Mouse (Mus musculus) limb, embryonic 14.5 days (tissue): Measurements from ENCODE around the gene Fchsd2. TPM values are rescaled to one million over a fixed set of nuclear protein-coding genes. Genes with fewer than 3 reads are reported as not detected.
A peak's percentile ranks its signal among the peaks of the same experiment; 100 is the strongest.

Source experiments
- ATAC-seq: fragments of 200-750 bp; cut with Nextera tagmentation; 2 replicates; pipeline ENCODE4 v1.8.0; 2017; ENCODE audit warnings: low read depth, moderate number of reproducible peaks, moderate TSS enrichment; ENCODE audit not compliant: low FRiP score
- DNase-seq: peaks from one replicate; pipeline ENCODE4 v3.0.0-alpha.2; 2015; ENCODE audit warnings: low spot score
- H3K27ac ChIP-seq: fragments of 300-500 bp; sonication (generic); replicated peaks from 2 replicates; pipeline ENCODE4 v1.5.1; 2014; ENCODE audit warnings: low read depth, mild to moderate bottlenecking, low read length, moderate library complexity, mixed read lengths
- H3K27me3 ChIP-seq: fragments of 300-500 bp; sonication (generic); 2 replicates; pipeline ENCODE4 v1.6.1; 2014; ENCODE audit warnings: low read length, mixed read lengths; ENCODE audit not compliant: control insufficient read depth, insufficient read depth
- H3K36me3 ChIP-seq: fragments of 300-500 bp; sonication (generic); 2 replicates; pipeline ENCODE4 v1.6.1; 2014; ENCODE audit warnings: mild to moderate bottlenecking, low read length, moderate library complexity, mixed read lengths; ENCODE audit not compliant: control insufficient read depth, insufficient read depth
- H3K4me1 ChIP-seq: fragments of 300-500 bp; sonication (generic); 2 replicates; pipeline ENCODE4 v1.6.1; 2014; ENCODE audit warnings: antibody characterized with exemption, low read length, mixed read lengths; ENCODE audit not compliant: control insufficient read depth, insufficient read depth
- H3K4me2 ChIP-seq: fragments of 300-500 bp; sonication (generic); replicated peaks from 2 replicates; pipeline ENCODE4 v1.6.1; 2014; ENCODE audit warnings: low read depth, mild to moderate bottlenecking, low read length, moderate library complexity; ENCODE audit not compliant: severe bottlenecking
- H3K4me3 ChIP-seq: fragments of 300-500 bp; sonication (generic); replicated peaks from 2 replicates; pipeline ENCODE4 v1.5.1; 2014; ENCODE audit warnings: low read length
- H3K9ac ChIP-seq: fragments of 300-500 bp; sonication (generic); 2 replicates; pipeline ENCODE4 v1.6.1; 2014; ENCODE audit warnings: mild to moderate bottlenecking, low read depth, low read length, moderate library complexity; ENCODE audit not compliant: severe bottlenecking
- H3K9me3 ChIP-seq: fragments of 300-500 bp; sonication (generic); 2 replicates; pipeline ENCODE4 v1.6.1; 2016; ENCODE audit warnings: low read length; ENCODE audit not compliant: control insufficient read depth
- POLR2A ChIP-seq: fragments of 200-500 bp; IDR thresholded peaks from 2 replicates; pipeline ENCODE4 v1.8.0; 2012; ENCODE audit warnings: inconsistent platforms, mild to moderate bottlenecking, moderate library complexity, borderline replicate concordance; ENCODE audit not compliant: insufficient read depth, insufficient read length; ENCODE audit errors: extremely low read depth
- WGBS: fragments of 180-500 bp; shearing (Covaris S2); extraction: QIAGEN DNeasy Blood & Tissue Kit; methylation state at CpG from one replicate; pipeline ENCODE4 v1.1.7; 2014; 5-methylcytosine and 5-hydroxymethylcytosine counted together
- polyA plus RNA-seq, 2 experiments: library from polyadenylated mRNA; depleted of rRNA in 1 of 2; stranded (reverse) in 1 of 2; unstranded in 1 of 2; fragments of >200 nt; fragmentation: Nextera tagmentation in 1 of 2; extraction: Ambion mirVana in 1 of 2; gene quantifications; 2 replicates each; pipeline versions ENCODE4 v1.2.1 to v1.2.3; 2012 to 2014

Fchsd2 gene
- polyA plus RNA-seq, 2 experiments: 19.9 to 21.9 TPM

DNA sequence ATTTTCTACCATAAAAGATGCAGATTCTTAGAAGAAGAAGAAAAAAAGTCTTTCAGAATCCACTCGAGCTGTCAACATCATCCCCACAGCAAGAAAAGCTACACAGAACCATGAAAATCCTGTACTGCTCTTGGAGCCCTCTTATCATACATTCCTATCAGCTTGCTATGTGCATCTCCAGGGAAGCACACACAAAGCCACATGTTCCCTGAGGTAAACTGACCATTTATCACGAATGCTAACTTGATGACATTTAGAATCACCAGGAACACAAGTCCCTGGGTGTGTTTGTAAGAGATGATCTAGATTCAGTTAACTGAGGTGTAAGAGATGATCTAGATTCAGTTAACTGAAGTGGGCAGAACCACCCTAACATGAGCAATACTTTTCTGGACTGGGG lies 214.2 kb downstream of the Fchsd2 start:
- Histone ChIP-seq H3K9me3 (no peaks in the 10 kb centered on the region), H3K36me3 (no peaks in the 10 kb centered on the region), H3K4me1 (peaks cover 8% of the 10 kb centered on the region), H3K9ac (no peak overlapping the region), H3K4me3 (no peak overlapping the region), H3K27ac (no peak overlapping the region), H3K27me3 (no peaks in the 10 kb centered on the region), H3K4me2 (no peak overlapping the region)
- ATAC-seq: no peak
- DNase-seq: no peak
- WGBS: 40% methylated on average over 2 of the region's 2 CpGs
- no peak for TF ChIP-seq POLR2A

DNA sequence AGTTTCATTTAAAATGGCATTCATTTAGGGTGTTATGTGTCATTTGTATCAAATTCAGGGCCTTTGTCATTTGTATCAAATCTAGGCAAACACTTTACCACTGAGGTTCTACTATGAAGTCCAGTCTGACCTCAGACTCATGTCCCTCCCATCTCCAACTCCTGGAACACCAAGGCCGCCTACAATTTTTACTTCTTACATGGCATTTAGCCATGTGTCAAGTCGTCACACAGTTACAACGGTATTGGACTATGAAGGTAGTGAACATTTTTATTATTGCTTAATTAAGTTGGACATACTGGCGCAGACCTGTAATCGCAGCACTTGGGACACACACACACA lies 217.3 kb downstream of the Fchsd2 start:
- Histone ChIP-seq H3K27ac (peak overlapping the region; percentile 84; the same call in 1 of the 2 replicates), H3K9me3 (no peaks in the 10 kb centered on the region), H3K27me3 (no peaks in the 10 kb centered on the region), H3K36me3 (no peaks in the 10 kb centered on the region), H3K4me2 (peak overlapping the region; percentile 54), H3K4me1 (peaks cover 4% of the 10 kb centered on the region; the same call in 1 of the 2 replicates), H3K9ac (peak overlapping the region; percentile 64; the same call in 1 of the 2 replicates), H3K4me3 (peak overlapping the region; percentile 52)
- DNase-seq (no peak), ATAC-seq (no peak; the same call in 1 of the 2 replicates)
- no peak for TF ChIP-seq POLR2A
- WGBS: 24% methylated on average over 5 of the region's 5 CpGs

DNA sequence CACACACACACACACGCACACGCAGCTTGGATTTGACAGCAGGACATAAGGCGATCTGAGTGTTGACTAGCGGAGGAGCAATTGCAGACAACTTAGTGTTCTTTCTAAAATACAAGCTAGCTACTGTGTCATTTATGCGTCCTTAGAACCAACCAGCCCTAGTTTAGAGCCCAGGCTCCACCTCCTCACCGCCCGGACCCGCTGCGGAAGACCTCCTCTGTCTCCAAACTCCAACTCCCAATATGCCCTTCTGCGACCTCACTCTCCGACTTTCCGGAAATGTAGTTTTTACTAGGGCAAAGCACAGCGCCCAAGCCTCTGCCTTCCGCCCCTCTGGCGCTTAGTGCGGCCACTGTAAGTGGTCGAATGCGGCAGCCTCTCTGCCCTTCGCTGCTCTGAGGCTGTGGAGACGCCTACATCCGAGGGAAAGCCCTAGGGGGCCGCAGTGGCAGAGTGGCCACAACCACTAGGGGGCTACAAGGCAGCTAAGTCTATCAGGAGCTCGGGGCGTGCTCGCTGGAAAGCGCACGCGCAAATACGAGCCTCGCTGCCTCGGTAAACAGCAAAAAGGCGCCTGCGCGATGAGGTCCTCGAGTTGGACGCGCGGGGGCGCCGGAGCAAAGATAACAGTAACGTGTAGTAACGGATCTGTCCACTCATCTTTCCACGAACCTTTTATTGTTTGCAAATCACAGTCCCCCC lies 217.8 kb downstream of the Fchsd2 start:
- H3K36me3 ChIP-seq: no peaks in the 10 kb centered on the region
- 1% methylated on average over 43 of the region's 43 CpGs for WGBS
- H3K9me3 ChIP-seq: no peaks in the 10 kb centered on the region

DNA sequence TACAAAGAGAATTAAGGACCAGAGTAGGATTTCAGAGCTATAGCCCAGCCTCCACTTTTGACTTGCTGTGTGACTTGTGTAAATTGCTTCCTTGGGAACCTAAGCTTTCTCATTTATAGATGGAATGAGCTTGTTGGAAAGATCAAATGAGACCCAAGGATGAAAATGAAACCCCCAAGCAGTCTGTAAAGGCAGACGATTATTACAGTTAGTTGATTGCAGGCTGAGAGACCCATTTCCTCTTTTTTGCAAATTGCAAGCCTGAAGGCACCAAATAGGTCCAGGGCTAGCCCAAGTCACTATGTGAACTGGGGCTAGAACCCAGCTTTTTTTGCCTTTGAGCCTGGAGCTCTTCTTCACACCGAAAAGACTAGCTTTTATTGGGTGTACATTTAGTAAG lies 218.4 kb downstream of the Fchsd2 start:
- H3K4me1 ChIP-seq: peaks cover 4% of the 10 kb centered on the region; the same call in 1 of the 2 replicates
- TF ChIP-seq POLR2A: no peak
- H3K4me3 ChIP-seq: peak overlapping the region; percentile 52
- no peaks in the 10 kb centered on the region for H3K9me3 ChIP-seq
- DNase-seq (no peak), ATAC-seq (no peak)
- H3K36me3 ChIP-seq: no peaks in the 10 kb centered on the region
- H3K4me2 ChIP-seq: peak overlapping the region; percentile 54
- H3K9ac ChIP-seq: peak overlapping the region; percentile 64; the same call in 1 of the 2 replicates
- H3K27ac ChIP-seq: no peak overlapping the region
- WGBS: 25% methylated on average over 2 of the region's 2 CpGs
- no peaks in the 10 kb centered on the region for H3K27me3 ChIP-seq

More for the DNA sequence above, 217.8 kb downstream of the Fchsd2 start:
- ATAC-seq: peak; percentile 96
- Histone ChIP-seq H3K4me3 (peak overlapping the region; percentile 52), H3K9ac (peak overlapping the region; percentile 64), H3K27me3 (no peaks in the 10 kb centered on the region), H3K27ac (peak overlapping the region; percentile 84), H3K4me2 (peak overlapping the region; percentile 54), H3K4me1 (peaks cover 4% of the 10 kb centered on the region; the same call in 1 of the 2 replicates)
- 0 out of 2 replicates have a peak, but pooled peaks have one; percentile 31 for TF ChIP-seq POLR2A
- DNase-seq: peak; percentile 99

DNA sequence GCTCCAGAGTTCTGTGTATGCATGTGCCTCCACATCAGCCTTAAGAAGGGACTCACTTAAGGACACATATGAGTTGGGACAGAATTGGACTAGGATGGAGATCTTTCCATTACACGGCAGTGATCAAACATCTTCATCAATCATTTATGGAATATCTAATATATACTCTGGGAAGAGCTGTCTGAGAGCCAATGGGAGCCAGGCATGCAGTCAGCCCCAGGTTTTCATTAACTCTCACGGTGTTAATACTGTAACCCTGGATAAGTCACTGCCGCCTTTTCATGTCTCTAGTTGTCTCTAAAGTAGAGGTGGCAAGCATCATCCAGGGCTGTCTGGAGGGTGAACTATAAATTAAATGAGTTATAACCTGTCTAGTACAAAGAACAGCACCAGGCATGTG lies 220.4 kb downstream of the Fchsd2 start:
- WGBS: 56% methylated on average over 3 of the region's 3 CpGs

More for the DNA sequence above, 220.4 kb downstream of the Fchsd2 start:
- DNase-seq: no peak
- no peak overlapping the region for H3K9ac ChIP-seq
- H3K27me3 ChIP-seq: no peaks in the 10 kb centered on the region; the same call in 1 of the 2 replicates
- H3K4me2 ChIP-seq: no peak overlapping the region
- no peaks in the 10 kb centered on the region for H3K9me3 ChIP-seq
- H3K4me1 ChIP-seq: peaks cover 4% of the 10 kb centered on the region; the same call in 1 of the 2 replicates
- no peak for TF ChIP-seq POLR2A
- H3K27ac ChIP-seq: no peak overlapping the region
- no peaks in the 10 kb centered on the region for H3K36me3 ChIP-seq
- no peak for ATAC-seq
- H3K4me3 ChIP-seq: no peak overlapping the region
